Mouse (Mus musculus) spleen, adult 12 weeks (tissue): Measurements from ENCODE around the gene Cd164l2.

Source experiments
- DNase-seq: peaks from one replicate; pipeline ENCODE4 v3.0.0; 2022; ENCODE audit warnings: low spot score

Cd164l2 gene

DNA sequence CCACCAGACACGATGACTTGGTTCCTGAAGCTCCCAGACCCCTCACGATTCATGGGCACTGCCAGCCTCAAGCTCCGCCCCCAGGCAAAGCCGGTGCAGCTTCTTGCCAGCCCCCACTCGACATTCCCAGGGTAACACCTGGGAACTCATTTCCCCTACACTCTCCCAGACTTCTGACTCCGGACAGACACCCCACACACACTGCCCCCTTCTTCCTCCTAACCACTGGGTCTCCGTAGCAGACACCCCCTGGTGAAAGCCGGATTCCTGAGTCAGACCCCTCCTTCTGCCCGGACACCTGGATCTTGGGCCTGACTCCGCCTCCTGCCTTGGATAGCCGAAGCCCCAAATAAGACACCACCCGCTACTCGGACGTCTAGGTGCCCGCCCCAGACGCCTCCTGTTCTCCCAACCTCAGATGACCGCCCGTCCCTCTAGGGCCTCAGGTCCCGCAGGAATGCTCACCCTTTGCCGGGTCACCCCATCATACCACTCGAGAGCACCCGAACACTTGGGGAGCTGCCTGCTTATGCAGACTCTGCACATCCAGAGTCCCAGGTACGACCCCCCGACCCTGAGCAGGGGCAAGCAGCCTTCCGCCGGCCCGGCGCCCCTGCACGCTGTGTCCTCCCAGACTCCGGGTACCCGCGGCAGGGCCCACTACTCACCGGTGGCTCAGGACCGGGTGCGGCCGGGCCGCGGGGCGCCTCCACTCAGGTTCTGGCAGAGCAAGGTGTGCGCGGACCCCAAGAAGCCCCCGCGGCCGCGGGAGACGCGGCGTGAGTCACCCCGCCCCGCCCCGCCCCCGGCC lies at the start of gene Cd164l2, which contains the start of gene Gpr3:
Gene Cd164l2 (plus strand): TSS at position 381 of the 811 bp plus-strand sequence.
Gene Gpr3 (minus strand): TSS at position 786 of the 811 bp plus-strand sequence.
- DNase-seq: no peak

DNA sequence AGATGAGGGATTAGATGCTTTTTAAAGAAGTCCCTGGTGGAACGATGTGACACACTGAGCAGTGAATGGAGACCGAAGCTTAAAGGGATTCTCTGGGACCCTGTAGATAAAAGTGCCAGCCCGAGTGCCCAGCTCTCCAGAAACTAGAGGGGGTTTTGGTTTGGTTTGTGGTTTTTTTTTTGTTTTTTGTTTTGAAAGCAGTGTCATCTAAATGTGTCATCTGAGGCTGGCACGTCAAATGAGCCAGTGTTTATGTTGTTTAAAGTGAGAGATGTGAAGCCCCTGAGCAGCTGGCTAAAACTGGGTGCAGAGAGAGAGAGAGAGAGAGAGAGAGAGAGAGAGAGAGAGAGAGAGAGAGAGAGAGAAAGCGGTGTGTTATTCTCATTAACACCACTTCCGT lies 49.7 kb upstream of the Cd164l2 start:
- no peak for DNase-seq

DNA sequence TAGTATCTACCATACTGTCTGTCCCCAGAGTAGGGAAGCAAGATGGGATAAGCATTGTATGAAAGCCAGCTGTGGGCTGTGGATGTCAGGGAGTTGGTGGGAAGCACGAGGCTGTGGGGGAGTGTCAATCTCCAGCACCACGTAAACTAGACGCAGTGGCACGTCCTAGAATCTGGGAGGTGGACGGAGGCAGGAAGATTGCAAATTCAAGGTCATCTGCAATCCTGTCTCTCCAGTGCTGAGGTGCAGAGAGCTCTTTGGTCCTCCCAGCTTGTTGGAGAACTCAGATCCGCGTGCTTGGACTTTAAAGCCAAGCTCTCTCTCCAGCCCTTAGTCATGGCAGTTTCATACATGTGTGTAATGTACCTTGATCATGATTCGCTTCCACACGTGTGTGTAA lies 45.2 kb upstream of the Cd164l2 start:
- no peak for DNase-seq

DNA sequence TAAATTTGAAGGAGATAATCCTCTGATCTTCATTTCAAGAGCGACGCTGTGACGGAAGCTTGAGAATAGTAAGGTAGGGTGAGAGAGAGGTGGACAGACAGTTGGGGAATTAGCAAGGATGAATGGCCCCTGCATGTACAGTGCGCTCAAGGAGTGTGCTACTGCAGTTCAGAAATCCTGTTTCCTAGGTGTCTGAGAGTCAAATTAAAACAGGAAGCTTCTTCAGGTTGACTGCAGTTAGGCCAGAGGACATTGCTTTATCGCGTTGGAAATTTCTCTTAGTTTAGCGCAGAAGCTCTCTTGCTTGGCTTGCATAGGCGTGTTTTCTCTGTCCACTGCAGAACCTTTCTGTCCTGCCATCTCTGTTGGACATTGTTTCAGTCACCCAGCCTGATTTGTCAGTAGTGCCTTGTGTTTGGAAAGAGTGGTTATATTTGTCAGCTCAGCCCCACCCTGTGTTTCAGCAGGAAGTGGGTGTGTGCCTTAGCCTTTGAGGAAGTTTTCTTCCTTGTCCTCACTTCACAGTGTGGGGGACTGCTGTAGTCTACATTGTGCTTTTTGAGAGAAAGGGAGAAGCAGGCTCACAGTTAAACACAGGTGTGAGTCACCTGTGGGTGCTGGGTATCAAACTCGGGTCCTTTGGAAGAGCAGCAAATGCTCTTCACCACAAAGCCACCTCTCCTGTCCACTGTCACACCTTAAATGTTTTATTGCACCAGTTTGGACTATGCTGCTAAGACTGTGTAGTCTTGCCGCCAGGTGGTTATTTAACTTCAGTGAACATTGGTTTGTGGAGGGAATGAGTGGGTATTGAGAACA lies 42.5 kb upstream of the Cd164l2 start:
- no peak for DNase-seq

- no peak for DNase-seq
These were observed 41.8 kb upstream of the Cd164l2 start for GRCm38 (mm10) chr4:133170056-133170524.

DNA sequence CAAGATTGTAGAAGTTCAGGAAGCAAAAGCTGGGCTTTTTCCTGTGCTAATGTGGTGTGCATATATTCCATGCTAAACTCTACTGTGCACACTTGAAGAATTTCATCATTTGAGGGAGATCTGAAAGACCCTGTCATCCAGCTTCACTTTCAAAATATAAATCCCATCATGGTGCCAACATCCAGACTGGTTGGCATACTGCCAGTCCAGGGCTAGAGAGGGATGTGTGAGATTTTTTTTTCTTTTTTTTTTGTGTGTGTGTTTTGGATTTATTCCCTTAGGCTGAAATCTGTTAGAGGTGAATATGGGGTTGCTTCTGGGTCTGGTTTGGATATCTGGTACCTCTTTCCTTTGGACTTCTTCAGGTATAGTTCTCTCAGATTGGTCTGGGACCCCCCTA lies 41.3 kb upstream of the Cd164l2 start:
- no peak for DNase-seq

- DNase-seq: no peak
These were observed 39.5 kb upstream of the Cd164l2 start for GRCm38 (mm10) chr4:133172451-133172850.

GRCm38 (mm10) chr4:133174361-133174760 lies 37.6 kb upstream of the Cd164l2 start:
- no peak for DNase-seq

DNA sequence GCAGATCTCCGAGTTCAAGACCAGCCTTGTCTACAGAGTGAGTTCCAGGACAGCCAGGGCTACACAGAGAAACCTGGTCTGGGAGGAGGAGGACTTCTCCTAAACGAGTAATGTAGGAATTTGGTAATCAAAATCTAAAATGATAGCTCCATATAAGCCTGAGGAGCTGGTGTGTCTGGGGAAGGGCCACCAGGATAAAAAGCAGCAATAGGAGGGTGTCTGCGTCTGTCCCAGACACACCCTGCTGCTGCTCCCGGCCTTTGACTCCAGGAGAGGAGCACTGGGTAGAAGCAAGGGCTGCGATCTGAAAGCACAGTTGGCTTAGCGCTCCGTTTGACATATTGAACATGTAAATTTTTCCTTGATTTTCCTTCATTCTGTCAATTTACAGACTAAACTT lies 36.7 kb upstream of the Cd164l2 start:
- DNase-seq: no peak

DNA sequence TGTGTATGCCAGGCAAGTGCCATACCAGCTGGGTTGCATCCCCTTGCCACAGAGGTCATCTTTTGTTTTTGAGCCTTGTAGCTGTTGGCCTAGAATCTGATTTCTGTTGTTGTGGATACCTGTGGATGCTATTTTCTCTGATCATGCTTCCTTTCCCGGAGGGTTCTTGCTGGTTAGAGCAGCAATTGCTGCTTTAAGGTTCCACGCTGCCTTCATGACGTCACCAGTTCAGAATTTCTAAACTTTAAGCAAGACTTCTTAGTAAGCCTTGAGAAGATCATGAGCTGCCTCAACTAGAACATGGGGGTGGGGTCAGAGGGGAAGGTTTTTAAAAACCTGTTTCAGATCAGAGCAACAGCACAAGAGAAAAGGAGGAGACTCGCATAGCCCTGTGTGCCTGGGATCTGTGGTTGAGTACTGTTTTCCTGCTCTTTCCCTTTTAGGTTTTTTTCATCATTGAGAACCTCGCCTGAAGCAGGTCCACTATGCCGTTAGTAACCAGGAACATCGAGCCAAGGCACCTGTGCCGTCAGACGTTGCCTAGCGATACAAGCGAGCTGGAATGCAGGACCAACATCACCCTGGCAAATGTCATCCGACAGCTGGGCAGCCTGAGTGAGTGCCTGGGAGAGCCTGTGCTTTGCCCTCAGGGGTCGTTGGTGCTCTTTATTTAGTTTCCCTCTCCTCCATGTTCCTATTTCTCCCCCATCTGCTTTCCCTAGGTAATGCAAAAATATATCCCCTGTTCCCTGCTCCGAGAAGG lies 35.8 kb upstream of the Cd164l2 start:
- DNase-seq: no peak

DNA sequence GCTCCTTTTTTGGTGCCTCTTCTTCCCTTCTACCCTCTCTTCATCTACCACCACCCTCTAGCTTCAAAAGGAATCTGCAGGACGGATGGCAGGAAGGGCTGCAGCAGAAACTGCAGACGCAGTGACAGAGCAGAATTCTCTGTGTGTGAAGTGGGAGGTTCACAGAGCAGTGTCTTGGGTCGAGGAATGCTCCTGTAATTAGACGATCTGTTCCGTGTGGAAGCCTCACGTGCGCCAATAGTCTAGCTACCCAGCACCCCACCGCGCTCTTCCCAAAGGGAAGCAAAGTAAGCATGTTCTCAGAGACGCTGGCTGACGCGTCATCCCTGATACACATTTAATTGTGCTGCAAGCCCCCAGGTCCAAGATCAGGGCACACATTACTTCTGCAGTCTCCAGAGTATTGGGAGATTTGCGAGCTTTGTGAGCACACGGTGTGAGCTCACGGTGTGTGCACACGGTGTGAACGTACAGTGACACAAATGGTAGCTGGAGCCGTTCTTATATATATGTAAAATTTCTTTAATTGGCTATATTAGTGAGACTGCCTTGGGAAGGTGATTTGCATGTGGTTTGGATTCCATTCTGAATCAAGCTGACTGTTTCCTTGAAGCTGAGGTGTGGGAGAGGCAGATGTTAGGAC lies 35.0 kb upstream of the Cd164l2 start:
- no peak for DNase-seq

- DNase-seq: no peak
These were observed 33.6 kb upstream of the Cd164l2 start for GRCm38 (mm10) chr4:133178305-133178704.

- no peak for DNase-seq
These were observed 32.7 kb upstream of the Cd164l2 start for GRCm38 (mm10) chr4:133179258-133179657.

DNA sequence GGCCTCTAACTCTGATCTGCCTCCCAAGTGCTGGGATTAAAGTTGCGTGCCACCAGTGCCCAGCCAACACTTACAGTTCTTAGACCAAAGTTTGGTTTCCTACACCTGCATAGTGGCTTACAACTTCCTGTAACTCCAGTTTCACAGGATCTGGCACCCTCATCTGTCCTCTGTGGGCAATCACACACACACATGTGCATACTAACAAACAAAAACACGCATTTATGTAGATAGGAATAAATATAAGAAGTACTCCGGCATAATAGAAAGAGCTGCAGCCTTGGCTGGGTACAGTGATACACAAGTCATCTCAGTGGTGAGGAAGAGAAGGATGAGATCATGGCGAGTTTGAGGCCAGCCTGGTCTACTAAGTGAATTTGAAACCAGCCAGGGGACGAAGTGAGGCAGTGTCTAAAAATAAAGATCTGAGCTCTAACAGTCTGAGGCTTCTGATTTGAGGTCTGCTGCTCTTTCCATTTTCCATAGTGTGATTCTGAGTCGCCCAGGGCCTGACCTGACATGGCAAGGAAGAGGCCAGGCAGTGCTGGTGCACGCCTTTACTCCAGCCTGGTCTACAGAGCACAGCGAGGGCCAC lies 29.4 kb upstream of the Cd164l2 start:
- no peak for DNase-seq

GRCm38 (mm10) chr4:133184031-133184897 lies 27.7 kb upstream of the Cd164l2 start:
- DNase-seq: no peak

- DNase-seq: no peak
These were observed 26.8 kb upstream of the Cd164l2 start for GRCm38 (mm10) chr4:133184898-133185665.

DNA sequence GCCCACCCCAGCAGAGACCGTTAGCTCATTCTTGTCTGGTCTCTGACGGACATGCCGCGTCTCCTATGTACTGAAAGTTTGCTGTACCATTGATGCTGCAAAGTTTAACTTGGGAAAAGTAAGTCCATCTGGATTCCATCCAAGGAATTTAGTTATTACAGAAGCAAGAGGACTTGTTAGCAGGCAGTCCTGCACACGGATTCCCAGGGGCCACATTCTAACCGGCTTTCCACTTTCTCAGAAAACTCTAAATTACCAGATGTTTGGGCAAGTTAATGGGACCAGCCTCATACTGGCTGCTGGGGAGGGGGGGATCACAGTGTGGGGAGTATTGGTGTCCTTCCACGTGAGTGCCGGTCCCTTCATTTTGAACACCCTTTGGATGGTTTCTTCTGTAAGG lies 26.0 kb upstream of the Cd164l2 start:
- DNase-seq: no peak

GRCm38 (mm10) chr4:133186856-133187255 lies 25.1 kb upstream of the Cd164l2 start:
- DNase-seq: no peak

- no peak for DNase-seq
These were observed 22.5 kb upstream of the Cd164l2 start for GRCm38 (mm10) chr4:133189396-133189795.

- no peak for DNase-seq
These were observed 17.4 kb upstream of the Cd164l2 start for GRCm38 (mm10) chr4:133194482-133194881.
